Mouse (Mus musculus) erythroblast, embryonic 14.5 days (primary cell): ENCODE results near the gene Tead3.

Source experiments
- GATA1 ChIP-seq: IDR thresholded peaks from 2 replicates; pipeline ENCODE4 v1.6.1; 2012; ENCODE audit warnings: low read length, inconsistent platforms, mixed read lengths
- TAL1 ChIP-seq: IDR thresholded peaks from 3 replicates; pipeline ENCODE4 v1.6.1; 2012; ENCODE audit warnings: low read length, inconsistent platforms, mixed read lengths

DNA sequence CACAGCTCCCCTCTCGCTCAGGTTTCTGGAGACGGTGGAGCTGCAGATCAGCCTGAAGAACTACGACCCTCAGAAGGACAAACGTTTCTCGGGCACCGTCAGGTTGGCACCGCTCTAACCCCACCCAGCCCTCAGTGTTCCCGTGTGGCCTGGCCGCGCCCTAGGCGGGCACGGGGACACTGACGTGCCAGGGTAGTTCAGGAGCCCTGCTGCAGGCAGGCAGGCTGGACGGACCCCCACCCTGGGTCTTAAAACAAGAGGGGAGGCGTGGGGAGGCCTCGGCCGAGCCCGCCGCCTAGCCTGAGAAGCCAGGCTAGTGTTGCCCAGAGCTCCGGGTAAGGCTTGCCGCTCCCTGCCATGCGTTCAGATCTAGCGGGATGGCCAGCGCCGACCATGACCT, 21.7 kb downstream of the Tead3 start:
- no peak for TF ChIP-seq TAL1
- TF ChIP-seq GATA1 = no peak
